Comparison of ENCODE assay signal across 15 mouse cellular contexts in genomic region chr3:68589220-68589840, GRCm38 (mm10).
A peak's percentile ranks its signal among the peaks of the same experiment; 100 is the strongest.
DNase-seq lines count a peak whose midpoint lies in the region; ATAC-seq lines count a peak whose summit lies in the region.
"Had no signal": no experiment of that assay in that cellular context is flagged by ENCODE, and none has a peak within 500 bp of the region (broad histone marks: within the 10 kb centered on the region; RNA-seq: fewer than 3 reads in every experiment).

No protein-coding gene starts in this region.

- intact Hi-C loops in heart, postnatal 25 days (cut with DNase I) = loop anchor here (2.0 kb wide), 1 partner anchor 13 kb away; no protein-coding TSS in a partner anchor

- peak; percentile 69 to 73 for DNase-seq in heart, adult 18-20 months
- DNase-seq in heart, postnatal 25 days (ENCODE audit: low spot score) = no peak
- peak; percentile 60 for DNase-seq in right cerebral cortex, adult 18-20 months
- DNase-seq in right cerebral cortex, postnatal 25 days = no peak
- DNase-seq in spleen, adult 18-20 months = no peak
- DNase-seq in urinary bladder, postnatal 4 days (ENCODE audit: low spot score in 2 of 2) = no peak
- DNase-seq: cerebellum, postnatal 14 days; thymus, postnatal 4 days had no signal

- peak overlapping the region; percentile 64 for H3K27ac ChIP-seq in heart, embryonic 15.5 days
- H3K27ac ChIP-seq: embryonic facial prominence, embryonic 15.5 days; limb, embryonic 15.5 days; lung, embryonic 15.5 days; stomach, postnatal 0 days had no signal

- peaks cover 52% of the 10 kb centered on the region for H3K4me1 ChIP-seq in heart, embryonic 15.5 days (replicated peaks)

- 48% methylated on average over 9 of the region's 9 CpGs for WGBS in heart, embryonic 15.5 days

- peak; percentile 44 for ATAC-seq in heart, embryonic 15.5 days (replicated peaks; ENCODE audit: insufficient number of reproducible peaks, insufficient read depth, low FRiP score, low read depth)
- ATAC-seq: forebrain, embryonic 16.5 days had no signal

- H3K9ac ChIP-seq in heart, embryonic 15.5 days = no peak overlapping the region
- H3K9ac ChIP-seq: embryonic facial prominence, embryonic 15.5 days; limb, embryonic 15.5 days; lung, embryonic 15.5 days had no signal

- H3K4me2 ChIP-seq in heart, embryonic 15.5 days = peak overlapping the region; percentile 1; the same call in 1 of the 2 replicates
- H3K4me2 ChIP-seq: embryonic facial prominence, embryonic 15.5 days; limb, embryonic 15.5 days; lung, embryonic 15.5 days had no signal

- H3K36me3 ChIP-seq in heart, embryonic 15.5 days = no peaks in the 10 kb centered on the region
- H3K36me3 ChIP-seq: embryonic facial prominence, embryonic 15.5 days; limb, embryonic 15.5 days; lung, embryonic 15.5 days had no signal

- no peak overlapping the region for H3K4me3 ChIP-seq in heart, embryonic 15.5 days
- H3K4me3 ChIP-seq: embryonic facial prominence, embryonic 15.5 days; limb, embryonic 15.5 days; lung, embryonic 15.5 days had no signal

- H3K27me3 ChIP-seq in heart, embryonic 15.5 days = no peaks in the 10 kb centered on the region
- H3K27me3 ChIP-seq: CH12.LX; embryonic facial prominence, embryonic 15.5 days; lung, embryonic 15.5 days had no signal

- H3K9me3 ChIP-seq in heart, embryonic 15.5 days (replicated peaks) = no peaks in the 10 kb centered on the region
- H3K9me3 ChIP-seq: embryonic facial prominence, embryonic 15.5 days; limb, embryonic 15.5 days; lung, embryonic 15.5 days had no signal

Comparison
In these comparisons a context has a peak if more than half of its experiments do, and no peak if none do; other contexts are left out.
1. DNase-seq: peak in heart, adult 18-20 months (2 of 2) and right cerebral cortex, adult 18-20 months (single experiment); none in heart, postnatal 25 days (single experiment), right cerebral cortex, postnatal 25 days (single experiment), spleen, adult 18-20 months (0 of 2) and urinary bladder, postnatal 4 days (0 of 2).